17 mouse cellular contexts compared by ENCODE assay signal in genomic region chr6:68964012-68964411, GRCm38 (mm10).
DNase-seq lines count a peak whose midpoint lies in the region; TF ChIP-seq lines count a peak whose summit lies in the region.
"Had no signal": no experiment of that assay in that cellular context is flagged by ENCODE, and none has a peak within 500 bp of the region (broad histone marks: within the 10 kb centered on the region; RNA-seq: fewer than 3 reads in every experiment).

No protein-coding gene starts in this region.

- H3K27ac ChIP-seq in layer of hippocampus, adult 2 months = no peak overlapping the region
- H3K27ac ChIP-seq: embryonic facial prominence, embryonic 13.5 days; hindbrain, embryonic 12.5 days; limb, embryonic 15.5 days; midbrain, embryonic 12.5 days had no signal

- DNase-seq in layer of hippocampus, adult 2 months (ENCODE audit: low spot score in 2 of 2) = no peak
- DNase-seq in layer of hippocampus, postnatal 14 days (ENCODE audit: low spot score in 2 of 2) = no peak
- DNase-seq in 416B (ENCODE audit: low read depth) = peak; percentile 8
- peak; percentile 1 for DNase-seq in embryo, embryonic 10.5 days (ENCODE audit: low spot score)
- DNase-seq in ovary, postnatal 36 days (ENCODE audit: low spot score) = no peak
- DNase-seq in gastrocnemius, postnatal 36 days = no peak
- DNase-seq: cerebellum, postnatal 14 days; forebrain, postnatal 0 days; gastrocnemius, postnatal 14 days; kidney, postnatal 10 days; lung, adult 2 months; thymus, postnatal 14 days had no signal

- no peaks in the 10 kb centered on the region for H3K27me3 ChIP-seq in E14TG2a.4 (ENCODE audit: insufficient read depth, low read length)
- H3K27me3 ChIP-seq: embryonic facial prominence, embryonic 13.5 days; hindbrain, embryonic 12.5 days; limb, embryonic 15.5 days; midbrain, embryonic 12.5 days had no signal

- intact Hi-C loops in gastrocnemius, postnatal 36 days (cut with DNase I) = no loop called here

- H3K36me3 ChIP-seq in E14TG2a.4 (ENCODE audit: insufficient read depth, low read length) = no peaks in the 10 kb centered on the region
- H3K36me3 ChIP-seq: embryonic facial prominence, embryonic 13.5 days; hindbrain, embryonic 12.5 days; limb, embryonic 15.5 days; midbrain, embryonic 12.5 days had no signal

- H3K4me3 ChIP-seq in layer of hippocampus, adult 2 months = no peak overlapping the region
- no peak overlapping the region for H3K4me3 ChIP-seq in E14TG2a.4 (replicated peaks; ENCODE audit: low read length)
- H3K4me3 ChIP-seq: embryonic facial prominence, embryonic 13.5 days; hindbrain, embryonic 12.5 days; limb, embryonic 15.5 days; midbrain, embryonic 12.5 days had no signal

- H3K4me1 ChIP-seq in E14TG2a.4 (replicated peaks; ENCODE audit: low read depth, low read length) = no peaks in the 10 kb centered on the region
- H3K4me1 ChIP-seq: embryonic facial prominence, embryonic 13.5 days; hindbrain, embryonic 12.5 days; limb, embryonic 15.5 days; midbrain, embryonic 12.5 days had no signal

- no peaks in the 10 kb centered on the region for H3K9me3 ChIP-seq in E14TG2a.4 (ENCODE audit: low read length)
- H3K9me3 ChIP-seq: hindbrain, embryonic 12.5 days; limb, embryonic 15.5 days; midbrain, embryonic 12.5 days had no signal

- peak; percentile 32 for TF ChIP-seq CTCF in layer of hippocampus, adult 2 months (conservative IDR thresholded peaks at IDR 0.05)
- TF ChIP-seq CTCF in E14TG2a.4 (conservative IDR thresholded peaks at IDR 0.05; ENCODE audit: low read length) = peak; percentile 43

Comparison
In these comparisons a context has a peak if more than half of its experiments do, and no peak if none do; other contexts are left out.
1. DNase-seq: peak in 416B (single experiment) and embryo, embryonic 10.5 days (single experiment); none in layer of hippocampus, adult 2 months (0 of 2), layer of hippocampus, postnatal 14 days (0 of 2), ovary, postnatal 36 days (single experiment) and gastrocnemius, postnatal 36 days (0 of 2).